In genomic region chr2:51931241-51931640, GRCm38 (mm10) we compare ENCODE assay signal across 22 mouse cellular contexts. TPM values are rescaled to one million over a fixed set of nuclear protein-coding genes. Genes with fewer than 3 reads are reported as not detected.
DNase-seq lines count a peak whose midpoint lies in the region; ATAC-seq lines count a peak whose summit lies in the region.
"Had no signal": no experiment of that assay in that cellular context is flagged by ENCODE, and none has a peak within 500 bp of the region (broad histone marks: within the 10 kb centered on the region; RNA-seq: fewer than 3 reads in every experiment).

No protein-coding gene starts in this region.

- peak; percentile 19 for DNase-seq in heart, adult 11 months
- no peak for DNase-seq in heart, adult 8-10 months (ENCODE audit: low spot score)
- DNase-seq in A20 (ENCODE audit: low read depth, low spot score) (peak; percentile 52), MEL-GATA-1-ER (ENCODE audit: extremely low read depth, low read depth) (peak; percentile 39)
- no peak for DNase-seq in limb, embryonic 10.5 days (ENCODE audit: low spot score)
- DNase-seq: adrenal gland, adult 2 months; adrenal gland, postnatal 14 days; cerebellum, adult 11 months; cerebellum, adult 8-10 months; cerebellum, postnatal 10 days; cerebellum, postnatal 36 days; embryo, embryonic 11 days; gastrocnemius, postnatal 25 days; heart, adult 2 months had no signal

- ATAC-seq in CD4-positive, CD25-positive, alpha-beta regulatory T cell, adult 4 months = no peak
- ATAC-seq: forebrain, embryonic 15.5 days had no signal

- no peaks in the 10 kb centered on the region for H3K9me3 ChIP-seq in limb, embryonic 10.5 days (replicated peaks)
- H3K9me3 ChIP-seq: embryonic facial prominence, embryonic 10.5 days; embryonic facial prominence, embryonic 13.5 days; forebrain, embryonic 12.5 days; forebrain, embryonic 15.5 days; hindbrain, embryonic 12.5 days; hindbrain, embryonic 15.5 days had no signal

- H3K4me3 ChIP-seq in limb, embryonic 10.5 days = no peak overlapping the region
- H3K4me3 ChIP-seq: embryonic facial prominence, embryonic 10.5 days; embryonic facial prominence, embryonic 13.5 days; erythroblast, embryonic 14.5 days; forebrain, embryonic 12.5 days; forebrain, embryonic 15.5 days; heart, adult 2 months; hindbrain, embryonic 12.5 days; hindbrain, embryonic 15.5 days had no signal

- H3K36me3 ChIP-seq in limb, embryonic 10.5 days = peaks cover 11% of the 10 kb centered on the region
- H3K36me3 ChIP-seq: forebrain, embryonic 12.5 days; forebrain, embryonic 15.5 days; hindbrain, embryonic 12.5 days; hindbrain, embryonic 15.5 days had no signal

- peaks cover 21% of the 10 kb centered on the region for H3K4me1 ChIP-seq in limb, embryonic 10.5 days

- peaks cover 4% of the 10 kb centered on the region; the same call in 1 of the 2 replicates for H3K27me3 ChIP-seq in limb, embryonic 10.5 days (ENCODE audit: low read depth, poor library complexity, severe bottlenecking)
- H3K27me3 ChIP-seq: forebrain, embryonic 15.5 days had no signal

- WGBS in limb, embryonic 10.5 days = 93% methylated on average over 7 of the region's 7 CpGs

- H3K27ac ChIP-seq in limb, embryonic 10.5 days = no peak overlapping the region
- H3K27ac ChIP-seq: embryonic facial prominence, embryonic 10.5 days; embryonic facial prominence, embryonic 13.5 days; forebrain, embryonic 12.5 days; forebrain, embryonic 15.5 days; heart, adult 2 months; hindbrain, embryonic 12.5 days; hindbrain, embryonic 15.5 days had no signal

RNA-seq across cellular contexts. Expression of gene Rbm43, which starts 3.7 kb away (rescaled TPM):
- 1 to 10 TPM; 3.3 to 4.1 (median 3.7) TPM for total RNA-seq in heart, adult 8-10 months (2022)
- polyA plus RNA-seq in CD4-positive, CD25-positive, alpha-beta regulatory T cell, adult 4 months (2017; shearing (Covaris generic)) = 10 to 100 TPM; 35.3 to 35.7 TPM
- polyA plus RNA-seq in limb, embryonic 10.5 days (2016; fragmentation: Nextera tagmentation; extraction: Ambion mirVana) = 8.9 and 9.0 TPM in 2 replicates

RNA-seq across cellular contexts. Expression of gene Nmi, which starts 42.1 kb away (rescaled TPM):
- 1 to 10 TPM; 4.5 to 8.7 (median 6.3) TPM for total RNA-seq in heart, adult 8-10 months (2022)
- 100 to 1,000 TPM; 158 to 170 TPM for polyA plus RNA-seq in CD4-positive, CD25-positive, alpha-beta regulatory T cell, adult 4 months (2017; shearing (Covaris generic))
- polyA plus RNA-seq in limb, embryonic 10.5 days (2016; fragmentation: Nextera tagmentation; extraction: Ambion mirVana) = 5.8 and 6.3 TPM in 2 replicates
- polyA plus RNA-seq: erythroblast, embryonic 14.5 days had no signal

Comparison
In these comparisons a context has a peak if more than half of its experiments do, and no peak if none do; other contexts are left out.
1. DNase-seq: peak in heart, adult 11 months (single experiment), A20 (single experiment) and MEL-GATA-1-ER (single experiment); none in heart, adult 8-10 months (single experiment) and limb, embryonic 10.5 days (single experiment).
2. RNA of gene Nmi, which starts 42.1 kb away (polyA plus RNA-seq): 158 to 170 TPM in CD4-positive, CD25-positive, alpha-beta regulatory T cell, adult 4 months; 5.8 to 6.3 TPM in limb, embryonic 10.5 days; every median in the first group is over 10 times any median in the second.